Mouse (Mus musculus) skeletal muscle tissue, postnatal 0 days (tissue): Measurements from ENCODE around the gene Tob1. TPM values are rescaled to one million over a fixed set of nuclear protein-coding genes. Genes with fewer than 3 reads are reported as not detected.

Source experiments
- polyA plus RNA-seq: library from polyadenylated mRNA; unstranded; fragments of >200 nt; fragmentation: Nextera tagmentation; extraction: Ambion mirVana; gene quantifications from 2 replicates; pipeline ENCODE4 v1.2.1, GENCODE M21; 2015

Tob1 gene
- polyA plus RNA-seq: 91.6 and 112 TPM in 2 replicates

GRCm38 (mm10) chr11:94211124-94211603, at the start of gene Tob1:
Tob1 (plus strand) TSS chr11:94211454.

GRCm38 (mm10) chr11:94245955-94246788, 34.9 kb downstream of the Tob1 start, which contains the start of gene Wfikkn2:
Wfikkn2 (minus strand) TSS chr11:94246005.

Other genes starting within 250 kb of the Tob1 start
- 112 and 135 TPM in 2 replicates for gene Gm20390, start 243.2 kb upstream of the Tob1 start, polyA plus RNA-seq
- gene Nme1, start 242.9 kb upstream of the Tob1 start, polyA plus RNA-seq: 44.3 and 50.9 TPM in 2 replicates
- gene Spag9, start 215.4 kb upstream of the Tob1 start, polyA plus RNA-seq: 44.3 and 50.5 TPM in 2 replicates
- 3.5 and 4.2 TPM in 2 replicates for gene Wfikkn2, start 34.6 kb downstream of the Tob1 start, polyA plus RNA-seq
- not detected in 2 replicates for gene Gm21885, start 70.4 kb downstream of the Tob1 start, polyA plus RNA-seq
- 47.1 and 50.8 TPM in 2 replicates for gene Luc7l3, start 110.5 kb downstream of the Tob1 start, polyA plus RNA-seq
- 40.7 and 42.7 TPM in 2 replicates for gene Ankrd40, start 116.5 kb downstream of the Tob1 start, polyA plus RNA-seq
- gene Abcc3, start 181.5 kb downstream of the Tob1 start, polyA plus RNA-seq: 0.42 and 0.95 TPM in 2 replicates